Mouse (Mus musculus): ENCODE results near the gene F5. TPM values are rescaled to one million over a fixed set of nuclear protein-coding genes. Genes with fewer than 3 reads are reported as not detected.

Gene F5
- total RNA-seq (2021) = 10 to 100 TPM in 1 of 2 experiments, 1 to 10 TPM in 1; 2.3 to 10.6 TPM
- long read RNA-seq, experiment 1, partial matches to known transcripts = 3 of 5 reads
- long read RNA-seq, experiment 1, other reads (novel, unspliced or antisense) = 2 of 5 reads
- long read RNA-seq, experiment 2 = 0 reads

DNA sequence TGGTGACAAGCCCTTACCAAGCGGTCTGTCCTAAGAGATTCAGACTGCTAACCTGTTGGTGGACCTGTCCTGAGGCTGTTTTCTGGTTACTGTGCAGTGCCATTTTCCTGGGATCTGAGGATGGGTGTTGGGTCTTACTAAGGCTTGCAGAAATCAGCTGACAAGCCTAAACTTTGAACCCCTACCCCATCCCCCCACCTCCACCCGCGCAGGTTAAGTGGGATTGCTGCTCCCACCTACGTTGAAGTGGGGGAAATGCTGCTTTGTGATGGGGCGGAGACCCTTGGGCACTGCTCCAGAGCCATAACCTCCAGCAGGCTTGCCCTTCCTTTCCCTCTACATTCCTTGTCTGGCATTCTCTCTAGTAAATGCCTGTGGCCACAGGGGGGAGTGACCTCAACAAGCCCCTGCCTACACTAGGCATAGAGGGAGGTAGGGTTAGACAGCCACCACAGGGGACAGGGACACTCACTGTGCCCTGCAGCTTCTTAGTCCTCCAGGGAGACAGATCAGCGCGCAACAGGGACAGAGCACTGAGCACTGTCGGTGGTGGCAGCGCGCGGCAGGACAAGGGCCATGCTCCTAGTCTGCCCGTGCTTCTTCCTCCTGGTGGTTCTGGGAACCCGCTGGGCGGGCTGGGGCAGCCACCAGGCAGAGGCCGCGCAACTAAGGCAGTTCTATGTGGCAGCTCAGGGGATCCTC lies at the start of gene F5:
F5 (plus strand) TSS at position 452 of the 702 bp plus-strand sequence.
- DNase-seq = peak; percentile 23 to 40

DNA sequence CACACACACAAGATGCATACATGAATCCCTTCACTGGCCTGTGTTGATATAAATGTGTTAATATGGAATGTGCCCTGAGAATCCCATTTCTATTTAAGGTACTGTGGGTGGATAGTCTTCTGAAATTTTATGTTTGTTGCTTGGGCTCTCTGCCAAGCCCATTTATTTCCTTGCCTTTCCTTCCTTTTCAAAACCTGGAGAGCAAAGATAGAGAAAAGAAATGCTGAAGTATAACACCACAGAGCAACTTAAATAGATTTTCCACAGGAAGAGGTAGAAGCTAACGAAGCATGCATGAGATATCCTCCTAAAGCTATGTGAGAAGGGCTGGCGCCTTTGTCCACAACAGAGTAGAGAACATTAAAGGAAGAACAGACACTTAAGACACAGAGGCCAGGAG lies 41.9 kb upstream of the F5 start:
- no peak for DNase-seq

DNA sequence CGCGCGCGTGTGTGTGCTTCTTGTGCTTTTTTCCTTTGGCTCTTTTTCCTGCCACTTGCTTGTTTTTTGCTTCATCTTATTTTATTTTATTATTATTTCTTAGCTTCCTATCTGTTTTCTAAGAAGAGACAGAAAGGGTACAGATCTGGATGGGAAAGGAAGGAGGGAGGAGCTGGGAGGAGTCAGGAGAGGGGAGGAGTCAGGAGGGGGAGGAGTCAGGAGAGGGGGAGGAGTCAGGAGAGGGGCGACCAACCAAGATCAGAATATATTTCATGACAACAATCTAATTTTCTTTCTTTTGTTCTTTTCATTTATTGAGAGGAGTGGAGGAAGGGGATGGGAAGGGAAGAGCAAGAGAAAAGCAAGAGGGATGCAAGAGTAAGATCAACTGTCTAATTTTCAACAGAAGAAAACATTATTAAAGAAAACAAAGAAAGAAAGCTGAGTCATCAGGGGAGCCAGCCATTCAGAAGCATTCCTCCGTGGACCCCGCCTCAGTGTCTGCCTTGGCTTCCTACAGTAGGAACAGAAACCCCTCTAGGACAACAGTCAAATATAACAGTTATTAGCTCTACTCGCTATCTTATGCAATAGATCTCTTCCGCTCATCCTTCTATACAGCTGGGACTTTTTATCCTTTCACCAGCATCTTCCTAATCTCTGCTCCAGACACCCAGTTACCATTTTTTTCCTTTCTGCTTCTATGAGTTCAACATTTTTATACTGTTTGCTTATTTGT lies 40.9 kb upstream of the F5 start:
- no peak for DNase-seq

DNA sequence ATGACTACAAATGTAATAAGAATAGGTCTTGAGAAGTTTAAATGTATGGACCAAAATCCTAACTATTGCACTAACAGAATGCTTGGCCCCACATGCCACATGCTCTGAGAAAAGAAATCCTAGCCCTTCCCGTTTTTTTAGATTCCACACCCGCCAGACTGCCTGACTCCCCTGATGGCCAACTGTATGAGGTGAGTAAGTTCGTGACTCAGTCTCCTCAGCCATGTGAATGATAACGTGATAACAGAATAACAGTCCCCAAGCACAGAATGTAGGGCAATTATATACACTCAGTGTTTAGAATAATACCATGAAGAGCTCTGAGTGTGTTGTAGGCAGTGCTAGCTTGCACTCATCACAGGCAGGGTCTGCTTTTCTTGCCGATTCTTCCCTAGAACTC lies 37.4 kb upstream of the F5 start:
- DNase-seq = no peak

DNA sequence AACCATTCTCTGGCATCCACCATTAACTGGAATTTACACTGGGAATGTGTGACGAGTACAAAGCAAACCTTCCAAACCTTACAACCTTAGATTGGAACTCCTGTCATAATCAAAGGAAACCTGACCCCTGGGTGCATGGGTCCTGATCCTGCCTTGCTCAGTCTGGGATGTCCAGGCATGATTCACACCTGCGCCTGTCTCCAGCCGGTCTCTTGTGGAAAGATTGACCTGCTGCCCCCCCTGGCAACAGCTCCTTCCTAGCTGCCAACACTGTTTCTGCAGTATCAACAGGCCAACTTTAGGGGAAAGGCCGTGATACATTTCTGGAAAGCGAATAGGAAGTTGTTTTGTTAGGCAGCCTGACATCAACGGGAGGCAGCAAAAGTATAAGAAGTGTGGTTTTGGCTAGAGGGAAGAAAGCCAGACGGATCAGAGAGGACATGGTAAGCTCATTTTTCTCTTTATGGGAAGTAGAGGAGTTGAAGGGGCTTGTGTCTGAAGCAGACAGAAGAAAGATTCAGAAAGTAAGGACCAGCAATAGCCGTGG lies 36.6 kb upstream of the F5 start, which contains the start of gene Selp:
Selp (plus strand) TSS at position 318 of the 547 bp plus-strand sequence.
- DNase-seq = peak in 1 of 2 experiments; percentile 11

DNA sequence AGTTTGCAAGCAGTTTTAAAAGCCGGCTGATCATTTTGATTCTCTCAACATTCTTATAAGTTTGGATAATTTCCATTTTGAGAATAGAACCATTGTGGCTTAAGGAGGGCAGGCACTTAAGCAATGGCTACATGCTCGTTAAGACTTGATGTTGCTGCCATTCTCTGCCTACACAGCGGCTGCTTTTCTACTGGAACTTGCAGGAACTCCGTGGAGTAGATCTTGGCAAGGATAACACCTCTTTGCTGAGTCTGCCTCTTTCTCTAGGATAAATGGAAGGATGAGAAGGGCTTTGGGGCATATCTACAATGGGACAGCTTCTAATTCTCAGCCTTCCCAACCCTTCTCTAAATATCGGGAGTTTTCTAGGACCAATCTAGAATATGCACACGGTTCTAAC lies 36.0 kb upstream of the F5 start:
- DNase-seq = no peak

DNA sequence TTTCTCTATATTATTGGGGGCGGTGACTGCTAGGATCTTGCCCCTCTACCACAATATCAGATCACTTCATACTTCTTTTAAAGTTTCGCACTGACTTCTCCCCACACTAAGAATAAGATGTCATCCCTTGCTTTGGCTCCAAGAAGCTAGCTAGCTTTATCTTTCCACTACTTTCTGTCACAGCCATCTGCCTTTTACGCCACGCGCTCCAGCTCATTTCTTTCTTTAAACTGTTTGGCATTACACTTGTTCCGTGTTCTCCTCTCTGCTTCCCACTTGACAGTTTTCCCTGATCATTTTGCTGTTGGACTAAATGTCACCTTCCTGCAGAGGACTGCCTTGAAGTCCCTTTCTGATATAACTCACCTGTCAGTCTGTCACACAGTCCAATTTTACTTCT lies 33.8 kb upstream of the F5 start:
- no peak for DNase-seq

DNA sequence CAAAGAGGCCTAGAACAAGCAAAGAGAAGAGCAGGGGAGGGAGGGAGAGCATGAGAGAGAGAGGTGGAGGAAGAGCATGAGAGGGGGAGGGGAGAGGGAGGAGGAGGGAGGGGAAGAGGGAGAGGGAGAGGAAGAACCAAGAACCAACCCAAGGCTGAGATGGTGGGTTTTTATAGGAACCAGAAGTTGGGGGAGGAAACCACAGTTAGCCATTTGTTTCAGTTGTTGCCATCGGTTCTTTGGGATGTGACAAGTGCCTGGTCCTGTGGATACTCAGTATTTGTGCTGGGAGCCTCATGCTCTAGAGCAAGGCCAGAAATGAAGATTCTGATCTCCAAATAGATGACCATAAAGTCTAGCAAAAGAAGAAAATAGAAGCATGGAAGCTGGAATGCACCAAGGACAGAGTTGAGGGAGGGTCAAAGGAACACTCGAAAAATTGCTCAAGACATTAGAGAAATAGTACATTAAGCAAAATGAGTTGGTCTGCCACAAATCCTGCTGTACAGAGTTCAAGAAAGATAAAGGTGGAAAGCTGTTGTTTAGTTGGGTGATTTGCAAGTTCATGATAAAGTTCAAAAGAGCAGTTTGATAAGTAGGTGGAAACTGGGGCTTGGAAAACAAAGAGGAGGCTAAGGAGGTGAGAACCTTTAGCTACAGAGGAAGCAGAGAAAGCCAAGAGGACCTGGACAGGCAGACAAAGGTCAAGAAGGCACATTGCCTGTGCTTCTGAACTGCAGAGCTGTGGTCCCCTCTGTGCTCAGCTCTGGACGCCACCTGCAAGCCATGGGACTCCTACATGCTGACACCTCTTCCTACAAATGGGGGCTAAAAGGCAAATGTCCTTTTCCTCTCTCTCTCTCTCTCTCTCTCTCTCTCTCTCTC lies 31.5 kb upstream of the F5 start:
- DNase-seq = no peak

DNA sequence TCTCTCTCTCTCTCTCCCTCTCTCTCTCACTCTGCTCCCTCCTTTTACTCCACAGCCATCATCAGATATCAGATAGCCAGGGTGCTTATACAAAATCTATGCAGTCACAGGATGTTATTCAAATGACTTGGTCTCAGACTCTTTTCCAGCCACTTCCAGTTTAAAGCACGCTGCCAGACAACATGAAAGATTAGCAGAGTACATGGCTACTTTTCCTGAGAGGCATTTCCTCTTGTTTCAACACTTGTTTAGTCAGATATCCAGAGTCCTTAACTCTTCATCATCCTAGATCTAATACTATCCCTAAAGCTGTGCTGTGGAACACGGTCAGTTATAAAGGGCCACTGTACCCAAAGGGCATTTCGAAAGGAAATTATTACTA lies 30.9 kb upstream of the F5 start:
- DNase-seq = no peak

DNA sequence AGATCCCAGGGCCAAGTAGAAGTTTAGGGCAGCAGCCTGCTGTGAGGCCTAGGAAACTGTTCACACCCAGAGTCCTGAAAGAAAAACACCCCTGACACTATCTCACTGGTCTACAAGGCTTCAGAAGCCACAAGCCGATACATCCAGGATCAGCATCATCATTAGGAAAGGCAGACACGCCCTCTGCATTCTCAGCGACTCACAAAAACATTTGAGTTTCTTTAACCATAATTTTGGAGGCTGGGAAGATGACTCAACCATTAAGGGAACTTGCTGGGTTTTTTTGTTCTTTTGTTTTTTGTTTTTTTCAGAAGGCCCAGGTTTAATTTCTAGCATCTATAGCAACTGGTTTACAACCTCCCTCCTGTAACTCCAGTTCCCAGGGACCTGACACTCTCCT lies 27.8 kb upstream of the F5 start:
- no peak for DNase-seq

DNA sequence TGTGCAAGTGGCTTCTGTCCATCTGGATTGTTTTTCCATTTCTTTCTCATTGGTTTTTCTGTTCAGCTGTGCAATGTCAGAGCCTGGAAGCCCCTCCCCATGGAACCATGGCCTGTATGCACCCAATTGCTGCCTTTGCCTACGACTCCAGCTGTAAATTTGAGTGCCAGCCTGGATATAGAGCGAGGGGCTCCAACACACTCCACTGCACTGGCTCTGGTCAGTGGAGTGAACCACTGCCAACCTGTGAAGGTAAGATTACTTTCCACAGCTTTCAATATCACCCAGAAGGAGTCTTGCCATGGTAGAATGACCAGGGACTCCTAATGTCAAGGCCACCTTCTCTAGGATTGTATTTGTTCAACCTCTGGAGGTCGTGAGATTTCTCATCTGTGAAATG lies 21.6 kb upstream of the F5 start:
- no peak for DNase-seq

DNA sequence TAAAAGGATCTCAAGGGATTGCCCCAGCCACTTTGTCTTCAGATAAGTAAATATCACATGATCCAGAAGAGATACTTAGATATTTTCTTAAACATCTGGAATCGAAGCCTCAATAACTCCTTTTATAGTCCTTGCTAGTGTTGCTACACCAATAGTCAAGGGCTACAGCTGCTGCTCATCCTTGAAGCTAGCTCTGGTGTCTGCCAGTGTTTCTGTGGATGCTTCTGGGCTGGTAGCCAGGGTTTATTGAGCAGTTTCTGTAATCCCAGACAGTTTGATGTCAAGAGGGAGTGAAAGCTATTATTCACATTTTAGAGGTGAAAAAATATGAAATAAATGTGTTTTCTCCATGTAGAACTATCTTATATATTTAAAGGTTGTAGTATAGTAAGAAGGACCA lies 19.0 kb upstream of the F5 start:
- no peak for DNase-seq

DNA sequence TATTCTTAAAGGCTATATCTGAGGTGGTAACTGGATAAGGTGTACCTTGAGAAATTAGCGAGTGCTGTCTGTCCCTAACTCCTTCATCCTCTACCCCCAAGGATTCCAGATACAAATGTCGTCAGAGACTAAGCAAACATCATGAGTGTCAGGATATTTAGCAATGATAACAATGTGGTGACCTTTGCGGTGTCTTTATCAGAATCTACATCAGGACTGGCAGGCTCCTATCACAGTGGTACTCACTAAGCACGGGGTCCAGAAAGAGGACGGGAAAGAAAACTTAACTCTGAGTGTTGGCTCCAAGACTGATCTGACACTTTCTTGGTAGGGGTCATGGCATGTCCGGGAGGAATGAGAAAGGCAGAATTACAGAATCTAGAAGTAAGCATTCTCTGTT lies 17.5 kb upstream of the F5 start:
- no peak for DNase-seq

DNA sequence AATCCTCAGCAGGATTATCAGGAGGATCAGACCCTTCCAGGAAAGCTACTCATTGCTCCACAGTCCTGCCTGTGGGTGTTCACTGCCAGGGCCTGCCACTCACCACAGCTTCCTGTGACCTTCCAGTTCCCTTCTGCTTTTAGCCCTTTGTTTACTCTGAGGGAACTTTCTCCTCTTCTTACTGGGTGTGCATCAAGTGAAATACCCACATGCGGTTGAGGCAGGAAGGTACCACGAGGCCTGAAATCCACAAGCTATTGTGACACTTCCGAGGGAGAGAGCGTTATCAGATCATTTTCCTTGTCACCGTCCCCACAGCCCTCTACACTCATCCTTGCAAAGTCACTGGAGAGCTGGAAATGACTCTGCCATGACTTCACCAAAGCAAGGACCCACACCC lies 16.3 kb upstream of the F5 start:
- DNase-seq = no peak

DNA sequence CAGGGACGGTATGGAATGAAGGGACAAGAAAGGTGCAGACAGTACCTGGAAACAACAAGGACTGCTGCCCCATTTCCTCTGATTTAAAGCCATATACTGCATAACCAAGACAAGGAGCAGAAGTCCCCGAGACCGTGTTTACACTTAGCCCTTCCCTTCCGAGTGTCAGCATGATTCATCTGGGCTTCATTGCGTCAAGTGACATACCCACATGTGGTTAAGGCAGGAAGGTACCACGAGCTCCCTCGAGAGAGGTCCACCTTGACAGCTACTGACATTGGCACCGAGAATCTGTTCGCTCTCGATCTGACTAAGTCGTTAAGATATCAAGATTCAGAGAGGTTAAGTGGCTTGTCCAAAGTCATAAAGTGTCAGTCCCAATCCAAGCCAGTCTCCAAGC lies 15.7 kb upstream of the F5 start:
- no peak for DNase-seq

DNA sequence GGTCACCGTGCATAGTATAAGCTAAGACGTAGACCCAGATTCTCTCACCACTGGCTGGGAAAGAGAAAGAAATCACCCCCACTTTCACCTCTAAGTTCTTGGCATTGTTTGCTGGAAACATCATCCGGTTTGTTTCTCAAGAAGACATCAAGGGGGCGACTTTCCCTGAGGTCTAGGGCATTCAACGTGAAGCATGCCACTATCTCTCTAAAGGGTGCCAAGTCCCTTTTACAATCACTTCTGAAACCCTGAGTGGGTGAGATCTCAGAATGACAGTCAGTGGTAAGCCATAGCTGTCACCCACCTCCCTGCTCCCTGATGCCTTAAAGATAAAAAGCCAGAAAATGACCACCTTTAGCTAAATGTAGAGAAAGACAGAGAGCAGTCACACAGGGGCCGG lies 15.0 kb upstream of the F5 start:
- no peak for DNase-seq

DNA sequence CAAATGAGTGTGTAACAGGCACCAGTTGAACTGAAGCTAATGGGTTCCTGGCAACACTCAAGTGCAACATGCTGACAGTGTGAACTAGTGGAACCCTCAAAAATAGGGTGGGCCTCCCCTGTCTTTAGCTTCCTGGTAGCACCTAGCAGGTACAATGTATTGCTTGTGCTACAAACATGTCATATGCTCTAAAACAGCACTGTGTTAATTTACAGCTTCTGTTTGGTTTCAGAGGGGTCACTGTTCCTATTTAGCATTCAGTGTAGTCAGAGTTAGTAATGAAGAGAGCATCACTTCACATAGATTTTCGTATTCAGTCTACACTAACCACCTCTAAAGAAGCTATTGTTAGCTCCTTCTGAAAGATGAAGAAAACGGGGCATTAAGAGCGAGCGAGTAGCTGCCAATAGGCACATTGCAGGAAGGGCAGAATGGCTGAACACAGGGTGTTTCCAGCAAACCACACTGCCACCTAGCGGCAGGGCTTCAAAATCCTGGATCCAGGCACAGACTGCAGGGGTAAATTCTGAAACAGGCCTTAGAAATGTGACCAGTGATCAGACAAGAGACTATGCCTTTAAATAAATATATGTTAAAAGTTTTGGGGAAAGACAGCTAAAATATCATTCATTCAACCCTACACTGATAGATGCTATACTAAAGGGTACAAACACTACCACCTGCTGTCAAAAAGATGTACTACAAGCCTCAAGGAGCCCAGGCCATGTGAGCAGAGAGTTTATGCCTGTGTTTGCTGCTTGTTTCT lies 13.1 kb upstream of the F5 start:
- DNase-seq = peak; percentile 84 to 87

DNA sequence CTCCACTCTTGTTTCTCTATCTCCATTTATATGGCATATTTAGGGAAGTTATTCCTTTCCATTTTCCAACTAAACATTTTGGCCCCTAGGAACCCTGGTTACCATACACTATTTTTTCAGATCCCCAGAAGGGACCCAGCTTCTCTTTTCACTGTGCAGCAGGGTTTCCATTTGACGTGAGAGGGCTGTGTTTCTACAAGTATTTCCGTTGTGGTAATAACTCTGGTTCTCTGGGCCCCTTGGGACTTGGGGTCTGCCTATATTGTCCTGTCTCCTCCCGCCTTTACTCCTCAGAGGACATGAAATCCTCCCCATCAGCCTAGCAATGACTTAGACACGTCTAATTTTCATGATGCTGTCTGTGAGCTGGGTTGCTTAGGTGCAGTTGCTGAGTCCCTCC lies 12.2 kb upstream of the F5 start:
- DNase-seq = no peak

DNA sequence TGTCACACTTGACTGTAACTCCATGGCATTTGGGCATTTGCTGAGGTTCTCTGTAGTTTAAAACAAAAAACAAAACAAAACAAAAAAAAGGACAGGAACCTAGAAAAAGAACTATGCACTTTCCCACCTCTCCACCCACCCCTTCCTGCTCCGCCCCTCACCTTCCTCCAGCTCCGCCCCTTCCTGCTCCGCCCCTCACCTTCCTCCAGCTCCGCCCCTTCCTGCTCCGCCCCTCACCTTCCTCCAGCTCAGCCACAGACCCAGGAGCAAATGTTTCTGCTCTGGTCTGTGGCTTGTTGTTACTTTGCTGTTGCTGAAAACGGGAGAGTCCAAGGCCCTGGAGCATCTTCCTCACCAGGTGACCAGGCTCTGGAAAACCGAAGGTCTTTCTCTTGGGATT lies 2.6 kb upstream of the F5 start:
- no peak for DNase-seq

DNA sequence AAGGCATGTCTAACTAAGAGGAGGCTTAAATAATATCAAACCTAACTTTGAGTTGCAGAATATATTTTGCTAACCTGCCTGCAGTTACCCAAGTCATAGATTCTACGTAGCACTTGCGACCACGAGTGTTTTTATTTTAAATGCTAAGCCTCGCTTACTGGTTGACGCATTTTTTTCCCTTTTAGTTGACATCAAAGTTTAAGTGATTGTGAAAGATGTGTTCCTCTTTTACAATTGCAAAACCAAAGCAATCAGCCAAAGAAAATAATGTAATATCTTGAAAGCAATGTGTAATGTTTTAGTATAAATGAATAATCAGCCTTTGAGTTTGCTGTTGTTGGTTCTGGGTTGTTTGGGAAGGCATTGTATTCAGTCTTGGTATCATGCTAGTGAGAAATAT lies 1.2 kb downstream of the F5 start:
- no peak for DNase-seq

DNA sequence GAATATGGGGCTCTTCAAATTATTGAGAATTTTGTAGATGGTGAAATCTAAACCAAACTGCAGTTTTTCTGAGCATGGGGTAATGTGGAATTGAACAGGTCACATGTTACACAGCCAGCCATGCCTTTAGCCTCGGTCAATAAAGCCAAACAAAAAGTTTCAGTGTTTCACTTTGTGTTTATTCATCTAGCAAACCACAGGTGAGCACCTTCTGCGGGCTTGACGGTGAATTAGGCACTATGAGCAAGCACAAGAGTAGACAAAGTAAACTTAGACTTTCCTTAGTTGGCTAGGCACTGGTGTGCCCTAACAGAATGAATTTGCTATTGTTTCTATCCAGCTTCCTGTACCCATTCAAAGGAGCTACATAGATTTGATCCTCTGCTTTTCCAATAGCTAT lies 3.3 kb downstream of the F5 start:
- no peak for DNase-seq

DNA sequence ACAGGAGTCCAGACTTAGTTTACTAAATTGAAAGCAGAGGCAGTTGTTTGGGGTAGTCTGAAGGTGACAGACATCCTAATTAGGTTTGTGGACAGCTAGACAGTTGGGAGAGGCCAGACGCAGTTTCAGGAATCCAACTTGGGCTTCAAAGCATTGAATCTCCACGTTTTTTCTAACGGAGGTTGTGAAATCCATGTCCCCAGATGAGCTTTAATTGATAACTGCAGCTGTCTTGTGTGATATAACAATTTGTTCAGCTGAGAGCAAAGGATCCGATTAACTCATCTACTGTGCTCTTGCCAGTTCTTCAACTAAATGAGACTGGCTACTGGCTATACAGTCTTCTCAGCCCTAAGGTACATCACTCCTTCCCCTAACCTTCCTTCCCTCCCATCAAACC lies 6.9 kb downstream of the F5 start:
- DNase-seq = no peak

All from adrenal gland, postnatal 36 days (tissue).